Mouse (Mus musculus) hindbrain, embryonic 14.5 days (tissue): Measurements from ENCODE around the gene Gstm3. TPM values are rescaled to one million over a fixed set of nuclear protein-coding genes. Genes with fewer than 3 reads are reported as not detected.
A peak's percentile ranks its signal among the peaks of the same experiment; 100 is the strongest.

ENCODE experiments used
- ATAC-seq: fragments of 200-750 bp; cut with Nextera tagmentation; 2 replicates; pipeline ENCODE4 v1.8.0; 2017; ENCODE audit warnings: moderate number of reproducible peaks, mild to moderate bottlenecking, moderate TSS enrichment, moderate library complexity; ENCODE audit not compliant: low FRiP score
- DNase-seq: peaks from one replicate; pipeline ENCODE4 v3.0.0-alpha.2; 2015; ENCODE audit warnings: low spot score
- H3K27ac ChIP-seq: fragments of 300-500 bp; sonication (generic); 2 replicates; pipeline ENCODE4 v1.5.1; 2014; ENCODE audit warnings: mild to moderate bottlenecking, moderate library complexity
- H3K27me3 ChIP-seq: fragments of 300-500 bp; sonication (generic); 2 replicates; pipeline ENCODE4 v1.6.1; 2014; ENCODE audit warnings: mild to moderate bottlenecking, low read length, mixed read lengths; ENCODE audit not compliant: control insufficient read depth, insufficient read depth
- H3K36me3 ChIP-seq: fragments of 300-500 bp; sonication (generic); replicated peaks from 2 replicates; pipeline ENCODE4 v1.6.1; 2014; ENCODE audit not compliant: control insufficient read depth, insufficient read depth
- H3K4me1 ChIP-seq: fragments of 300-500 bp; sonication (generic); replicated peaks from 2 replicates; pipeline ENCODE4 v1.6.1; 2014; ENCODE audit warnings: antibody characterized with exemption, low read length, mixed read lengths; ENCODE audit not compliant: control insufficient read depth, insufficient read depth
- H3K4me2 ChIP-seq: fragments of 300-500 bp; sonication (generic); replicated peaks from 2 replicates; pipeline ENCODE4 v1.6.1; 2014; ENCODE audit warnings: mild to moderate bottlenecking, moderate library complexity
- H3K4me3 ChIP-seq: fragments of 300-500 bp; sonication (generic); replicated peaks from 2 replicates; pipeline ENCODE4 v1.5.1; 2014; ENCODE audit warnings: mild to moderate bottlenecking, low read length
- H3K9ac ChIP-seq: fragments of 300-500 bp; sonication (generic); 2 replicates; pipeline ENCODE4 v1.6.1; 2014
- H3K9me3 ChIP-seq: fragments of 300-500 bp; sonication (generic); 2 replicates; pipeline ENCODE4 v1.6.1; 2016; ENCODE audit warnings: low read length; ENCODE audit not compliant: control insufficient read depth
- WGBS: fragments of 180-500 bp; shearing (Covaris S2); extraction: QIAGEN DNeasy Blood & Tissue Kit; methylation state at CpG from one replicate; pipeline ENCODE4 v1.1.7; 2014; 5-methylcytosine and 5-hydroxymethylcytosine counted together
- polyA plus RNA-seq: library from polyadenylated mRNA; unstranded; fragments of >200 nt; fragmentation: Nextera tagmentation; extraction: Ambion mirVana; gene quantifications from 2 replicates; pipeline ENCODE4 v1.2.1, GENCODE M21; 2014

Gene Gstm3
- polyA plus RNA-seq, 1 experiment from 2014 or later = not detected

- DNase-seq (no peak), ATAC-seq (no peak)
- Histone ChIP-seq H3K4me1 (0 out of 2 replicates have a peak, but pooled peaks cover 6% of the 10 kb centered on the region), H3K9me3 (no peaks in the 10 kb centered on the region), H3K27me3 (no peaks in the 10 kb centered on the region), H3K4me2 (no peak overlapping the region), H3K4me3 (no peak overlapping the region), H3K27ac (no peak overlapping the region), H3K9ac (no peak overlapping the region), H3K36me3 (no peaks in the 10 kb centered on the region)
- WGBS = 60% methylated on average over 4 of the region's 4 CpGs
Measured at GRCm38 (mm10) chr3:107939830-107940229, 29.3 kb downstream of the Gstm3 start.

GRCm38 (mm10) chr3:107939403-107939802, 29.7 kb downstream of the Gstm3 start:
- Histone ChIP-seq H3K4me1 (0 out of 2 replicates have a peak, but pooled peaks cover 6% of the 10 kb centered on the region), H3K4me2 (no peak overlapping the region), H3K9me3 (no peaks in the 10 kb centered on the region), H3K9ac (no peak overlapping the region), H3K36me3 (no peaks in the 10 kb centered on the region), H3K4me3 (no peak overlapping the region), H3K27ac (no peak overlapping the region), H3K27me3 (no peaks in the 10 kb centered on the region)
- no peak for DNase-seq
- WGBS = 46% methylated on average over 3 of the region's 3 CpGs
- no peak for ATAC-seq

- H3K4me2 ChIP-seq = no peak overlapping the region
- H3K27me3 ChIP-seq = no peaks in the 10 kb centered on the region
- H3K9ac ChIP-seq = no peak overlapping the region
- no peaks in the 10 kb centered on the region for H3K36me3 ChIP-seq
- H3K4me3 ChIP-seq = no peak overlapping the region
- no peak overlapping the region for H3K27ac ChIP-seq
- WGBS = 78% methylated on average over 3 of the region's 3 CpGs
- no peaks in the 10 kb centered on the region for H3K9me3 ChIP-seq
- ATAC-seq (no peak), DNase-seq (no peak)
- peaks cover 6% of the 10 kb centered on the region; the same call in 1 of the 2 replicates for H3K4me1 ChIP-seq
Measured at GRCm38 (mm10) chr3:107935888-107936287, 33.2 kb downstream of the Gstm3 start.

- WGBS = 88% methylated on average over 3 of the region's 3 CpGs
Measured at GRCm38 (mm10) chr3:107935268-107935667, 33.8 kb downstream of the Gstm3 start.

GRCm38 (mm10) chr3:107932128-107932527, 37.0 kb downstream of the Gstm3 start:
- Histone ChIP-seq H3K9ac (no peak overlapping the region), H3K9me3 (no peaks in the 10 kb centered on the region), H3K27me3 (no peaks in the 10 kb centered on the region), H3K4me1 (peaks cover 13% of the 10 kb centered on the region; the same call in 1 of the 2 replicates), H3K4me2 (no peak overlapping the region), H3K4me3 (no peak overlapping the region), H3K27ac (no peak overlapping the region), H3K36me3 (no peaks in the 10 kb centered on the region)
- no peak for ATAC-seq
- 61% methylated on average over 6 of the region's 6 CpGs for WGBS
- DNase-seq = no peak

More at GRCm38 (mm10) chr3:107935268-107935667, 33.8 kb downstream of the Gstm3 start:
- ATAC-seq = no peak
- H3K27ac ChIP-seq = no peak overlapping the region
- H3K4me1 ChIP-seq = peaks cover 12% of the 10 kb centered on the region; the same call in 1 of the 2 replicates
- H3K36me3 ChIP-seq = no peaks in the 10 kb centered on the region
- H3K9ac ChIP-seq = no peak overlapping the region
- H3K9me3 ChIP-seq = no peaks in the 10 kb centered on the region
- no peaks in the 10 kb centered on the region for H3K27me3 ChIP-seq
- no peak overlapping the region for H3K4me2 ChIP-seq
- DNase-seq = no peak
- H3K4me3 ChIP-seq = no peak overlapping the region

- Histone ChIP-seq H3K9me3 (no peaks in the 10 kb centered on the region), H3K27me3 (no peaks in the 10 kb centered on the region), H3K4me2 (peak within 1 kb of the TSS; percentile 44), H3K36me3 (no peaks in the 10 kb centered on the region), H3K4me3 (peak within 1 kb of the TSS; percentile 20), H3K4me1 (peaks cover 13% of the 10 kb centered on the region; the same call in 1 of the 2 replicates), H3K27ac (peak within 1 kb of the TSS; percentile 74), H3K9ac (0 out of 2 replicates have a peak within 1 kb of the TSS, but pooled peaks have one; percentile 1)
- peak; percentile 96 for DNase-seq
- 6% methylated on average over 10 of the region's 10 CpGs for WGBS
- peak; percentile 96 for ATAC-seq
Measured at GRCm38 (mm10) chr3:107931670-107932069, 37.4 kb downstream of the Gstm3 start, which contains the start of gene Gstm7. Gene Gstm7 (minus strand): TSS chr3:107931817.

- Histone ChIP-seq H3K4me2 (peak overlapping the region; percentile 44), H3K9me3 (no peaks in the 10 kb centered on the region), H3K36me3 (no peaks in the 10 kb centered on the region), H3K4me1 (peaks cover 13% of the 10 kb centered on the region; the same call in 1 of the 2 replicates), H3K9ac (0 out of 2 replicates have a peak overlapping the region, but pooled peaks have one; percentile 1), H3K4me3 (peak overlapping the region; percentile 20), H3K27me3 (no peaks in the 10 kb centered on the region), H3K27ac (peak overlapping the region; percentile 74)
- ATAC-seq (no peak), DNase-seq (no peak)
- WGBS = 66% methylated on average over 2 of the region's 2 CpGs
Measured at GRCm38 (mm10) chr3:107931134-107931533, 37.9 kb downstream of the Gstm3 start.

GRCm38 (mm10) chr3:107929731-107930130, 39.4 kb downstream of the Gstm3 start:
- Histone ChIP-seq H3K9me3 (no peaks in the 10 kb centered on the region), H3K9ac (no peak overlapping the region), H3K27me3 (no peaks in the 10 kb centered on the region), H3K4me3 (no peak overlapping the region), H3K27ac (no peak overlapping the region), H3K36me3 (no peaks in the 10 kb centered on the region), H3K4me2 (no peak overlapping the region), H3K4me1 (peaks cover 13% of the 10 kb centered on the region; the same call in 1 of the 2 replicates)
- DNase-seq = no peak
- WGBS = 89% methylated on average over 4 of the region's 4 CpGs
- no peak for ATAC-seq

- ATAC-seq (no peak), DNase-seq (no peak)
- Histone ChIP-seq H3K27ac (no peak overlapping the region), H3K9me3 (no peaks in the 10 kb centered on the region), H3K4me3 (no peak overlapping the region), H3K9ac (no peak overlapping the region), H3K36me3 (no peaks in the 10 kb centered on the region), H3K27me3 (no peaks in the 10 kb centered on the region), H3K4me2 (no peak overlapping the region), H3K4me1 (peaks cover 13% of the 10 kb centered on the region; the same call in 1 of the 2 replicates)
- WGBS = 89% methylated on average over 4 of the region's 4 CpGs
Measured at GRCm38 (mm10) chr3:107929243-107929642, 39.8 kb downstream of the Gstm3 start.
